Mouse (Mus musculus): Measurements from ENCODE around the gene Stag2. TPM values are rescaled to one million over a fixed set of nuclear protein-coding genes. Genes with fewer than 3 reads are reported as not detected.

Stag2 gene
- polyA plus RNA-seq (2014; fragmentation: Illumina TruSeq; extraction: RNeasy Lipid Tissue Mini Kit (QIAGEN cat#74804); ENCODE audit: low read depth, low replicate concordance) = 22.6 TPM

DNA sequence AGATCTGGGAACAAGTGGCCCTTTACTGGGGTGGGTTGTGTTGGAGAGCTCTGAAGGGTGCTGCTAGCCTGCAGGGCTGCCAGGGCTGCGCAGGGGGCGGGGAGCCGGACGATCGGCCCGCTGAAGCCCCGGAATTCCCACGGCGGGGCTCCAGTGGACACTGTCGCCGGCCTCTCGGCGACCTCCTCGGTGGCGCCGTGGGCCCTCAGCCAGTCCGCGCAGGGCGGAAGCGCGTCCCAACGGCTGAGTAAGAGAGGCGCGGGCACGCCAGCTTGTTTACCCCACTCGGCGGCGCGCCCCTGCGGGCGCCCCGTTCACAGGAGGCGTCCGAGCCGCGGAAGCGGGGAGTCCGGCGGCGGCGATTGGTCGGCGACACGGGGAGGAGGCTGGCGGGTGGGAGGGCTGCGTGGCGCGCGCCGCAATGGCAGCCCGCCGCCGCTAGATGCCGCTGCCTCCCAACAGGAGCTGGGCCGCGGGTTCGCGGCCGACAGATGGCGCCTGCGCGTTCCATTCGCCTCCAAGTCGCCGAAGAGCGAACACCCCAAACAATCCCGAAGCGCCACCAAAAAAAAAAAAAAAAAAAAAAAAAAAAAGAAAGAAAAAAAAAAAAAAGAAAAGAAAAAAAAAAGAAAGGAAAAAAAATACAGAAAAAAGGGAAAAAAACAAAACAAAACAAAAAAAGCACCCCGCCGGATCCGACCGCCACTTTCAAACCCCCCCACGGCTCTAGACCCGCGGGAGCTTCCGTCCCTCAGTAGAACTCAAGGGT is at the start of gene Stag2:
Stag2 (plus strand) TSS at position 530 of the 769 bp plus-strand sequence.

Other genes starting within 250 kb of the Stag2 start
- 43.3 TPM for gene Thoc2, start 228.6 kb upstream of the Stag2 start, polyA plus RNA-seq (2014; fragmentation: Illumina TruSeq; extraction: RNeasy Lipid Tissue Mini Kit (QIAGEN cat#74804); ENCODE audit: low read depth, low replicate concordance)
- gene Xiap, start 89.6 kb upstream of the Stag2 start, polyA plus RNA-seq (2014; fragmentation: Illumina TruSeq; extraction: RNeasy Lipid Tissue Mini Kit (QIAGEN cat#74804); ENCODE audit: low read depth, low replicate concordance) = 25.8 TPM

Data from adipose tissue, adult 10 weeks (tissue).